Mouse (Mus musculus) inflammation-experienced regulatory T-cells, adult 6 months (primary cell): ENCODE results near the gene 4930432M17Rik. TPM values are rescaled to one million over a fixed set of nuclear protein-coding genes. Genes with fewer than 3 reads are reported as not detected.

Experiments
- ATAC-seq: one replicate; pipeline ENCODE4 v1.8.0; 2017
- polyA plus RNA-seq, 3 experiments: library from polyadenylated mRNA; unstranded; fragments of 100-300 nt; shearing (Covaris generic); gene quantifications; one replicate each; pipeline ENCODE4 v1.2.1; 2017

4930432M17Rik gene
- polyA plus RNA-seq = not detected

DNA sequence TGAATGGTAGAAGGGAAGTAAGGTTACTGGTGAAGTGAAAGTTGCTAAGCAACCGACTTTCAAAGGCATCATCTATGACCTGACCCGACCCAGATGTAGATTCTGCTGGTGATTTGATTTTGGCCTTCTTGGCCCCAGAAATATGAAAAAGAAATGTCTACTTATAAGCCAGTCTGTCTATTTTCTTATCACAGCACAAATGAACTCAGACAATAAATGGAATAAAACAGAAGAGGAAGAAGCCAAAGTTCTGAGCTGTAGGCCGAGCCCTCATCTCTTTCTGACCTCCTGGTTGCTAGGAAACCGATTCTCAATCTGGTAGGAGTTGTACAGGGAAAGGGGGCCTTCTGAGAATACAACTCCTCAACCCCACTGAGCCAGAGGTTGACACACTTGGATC is at the start of gene 4930432M17Rik:
TSS of gene 4930432M17Rik (plus strand) at position 301 of the 400 bp plus-strand sequence.
- no peak for ATAC-seq

DNA sequence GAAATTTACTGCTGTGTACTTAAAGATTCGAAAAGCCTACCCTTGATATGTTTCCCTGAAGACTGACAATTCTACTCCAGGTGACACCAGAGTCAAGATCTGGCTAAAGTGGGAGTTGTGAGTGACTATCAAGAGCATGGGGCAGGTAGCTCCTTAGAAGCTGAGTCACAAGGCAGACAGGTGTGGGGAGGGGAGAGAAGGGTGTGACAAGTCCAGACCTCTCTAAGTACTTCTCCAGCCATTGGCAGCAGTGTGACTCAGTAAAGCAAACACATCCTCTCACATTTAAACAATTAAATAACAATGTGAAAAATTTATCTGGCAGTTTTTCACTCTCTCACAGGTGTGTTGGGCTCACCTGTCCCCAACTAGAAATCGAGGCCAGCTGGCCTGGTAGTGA is 44.9 kb upstream of the 4930432M17Rik start:
- ATAC-seq = no peak

- no peak for ATAC-seq
Measured at GRCm38 (mm10) chr3:121626273-121626672, 44.3 kb upstream of the 4930432M17Rik start.

DNA sequence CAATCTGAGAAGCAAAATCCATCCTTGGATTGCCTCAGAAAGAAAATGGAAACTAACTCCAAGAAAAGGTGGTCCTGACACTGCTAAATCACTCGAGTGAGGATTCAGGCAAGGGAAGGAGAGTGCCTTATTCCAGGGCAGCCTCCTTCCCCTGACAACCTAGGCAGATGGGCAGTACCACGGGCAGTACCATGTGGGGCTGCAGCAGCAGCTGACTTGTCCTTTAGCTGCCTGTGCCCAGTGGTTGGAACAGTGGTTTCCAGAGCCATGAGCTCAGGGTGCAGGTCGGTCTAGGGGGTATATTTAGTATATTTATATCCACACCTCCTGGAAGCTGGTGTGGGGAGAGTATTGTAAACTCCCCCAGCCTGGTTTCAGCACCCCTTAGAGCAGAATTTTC is 42.3 kb upstream of the 4930432M17Rik start:
- no peak for ATAC-seq

DNA sequence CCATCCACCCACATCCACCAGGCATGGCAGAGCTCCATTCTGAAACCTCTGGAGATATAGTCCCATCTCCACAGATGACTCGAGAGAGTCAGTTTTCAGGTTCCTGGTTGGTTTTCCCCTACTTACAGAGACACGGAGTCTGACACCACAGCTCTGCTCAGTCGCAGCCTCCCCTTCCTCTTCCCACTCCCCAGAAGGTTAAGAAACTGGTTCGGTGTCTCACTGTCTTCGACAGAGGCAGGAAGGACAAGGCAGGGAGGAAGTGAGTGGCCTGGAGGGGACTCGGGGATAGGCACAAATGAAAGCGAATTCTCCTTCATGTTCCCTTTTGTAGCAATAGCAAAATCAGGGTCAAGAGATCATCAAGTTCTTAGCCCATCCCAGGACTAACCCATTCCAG is 39.9 kb upstream of the 4930432M17Rik start:
- ATAC-seq = no peak

DNA sequence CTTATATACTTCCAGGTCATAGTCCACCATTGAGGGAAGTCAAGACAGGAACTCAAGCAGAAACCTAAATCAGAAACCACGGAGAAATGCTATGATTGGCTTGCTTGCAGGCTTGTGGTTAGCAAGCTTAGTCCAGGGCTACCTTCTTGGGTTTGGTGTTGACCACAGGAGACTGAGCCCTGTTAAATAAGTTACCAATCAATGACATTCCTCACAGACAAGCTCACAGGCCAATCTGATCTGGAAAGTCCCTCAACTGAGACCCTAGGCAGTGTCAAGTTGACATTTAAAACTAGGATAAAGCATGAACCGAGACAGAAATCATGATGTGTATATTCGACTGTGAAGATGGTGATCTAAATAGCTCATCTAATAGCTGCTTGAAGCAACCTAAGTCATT is 35.6 kb upstream of the 4930432M17Rik start:
- ATAC-seq = no peak

DNA sequence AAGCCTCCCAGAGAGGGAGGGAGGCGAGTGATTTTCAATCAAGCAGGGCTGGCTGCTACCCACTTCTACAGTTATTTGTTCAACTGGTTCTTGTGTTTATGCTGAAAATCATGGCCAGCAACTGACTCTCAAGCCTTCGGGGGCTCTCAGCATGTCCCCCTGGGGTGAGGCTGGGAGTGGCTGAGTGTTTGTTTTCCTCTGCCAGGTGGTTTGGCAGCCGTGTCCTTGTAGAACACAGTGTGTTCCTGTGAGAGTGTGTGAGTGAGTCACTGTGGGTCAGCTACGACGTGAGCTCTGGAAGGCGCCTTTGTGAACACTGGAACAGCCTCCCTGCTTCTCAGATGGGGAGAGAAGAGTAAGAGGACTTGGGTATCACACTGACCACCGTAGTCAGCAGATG is 35.1 kb upstream of the 4930432M17Rik start:
- no peak for ATAC-seq

- ATAC-seq = no peak
Measured at GRCm38 (mm10) chr3:121636315-121636714, 34.2 kb upstream of the 4930432M17Rik start.

- no peak for ATAC-seq
Measured at GRCm38 (mm10) chr3:121636748-121637147, 33.8 kb upstream of the 4930432M17Rik start.

DNA sequence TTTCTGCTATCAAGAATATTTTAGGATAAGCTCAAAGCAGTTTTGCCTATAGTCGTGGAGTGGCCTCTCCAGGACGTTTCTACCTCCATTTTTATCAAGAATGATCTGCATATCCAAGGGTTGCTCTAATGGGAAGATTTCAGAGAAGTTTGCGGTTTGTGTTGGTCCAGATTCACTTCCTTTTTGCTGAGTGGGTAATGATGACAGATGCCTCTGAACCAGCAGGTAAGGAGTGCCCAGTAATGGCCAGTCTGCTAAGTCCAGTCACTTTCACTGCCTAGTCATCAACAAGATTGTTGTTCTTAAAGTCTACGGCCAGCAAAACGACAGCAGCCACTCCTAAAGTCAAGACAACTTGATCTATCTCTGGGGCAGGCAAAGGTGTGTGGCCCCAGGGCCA is 32.8 kb upstream of the 4930432M17Rik start:
- no peak for ATAC-seq

- no peak for ATAC-seq
Measured at GRCm38 (mm10) chr3:121638241-121638640, 32.3 kb upstream of the 4930432M17Rik start.

- no peak for ATAC-seq
Measured at GRCm38 (mm10) chr3:121640611-121641010, 30.0 kb upstream of the 4930432M17Rik start.

DNA sequence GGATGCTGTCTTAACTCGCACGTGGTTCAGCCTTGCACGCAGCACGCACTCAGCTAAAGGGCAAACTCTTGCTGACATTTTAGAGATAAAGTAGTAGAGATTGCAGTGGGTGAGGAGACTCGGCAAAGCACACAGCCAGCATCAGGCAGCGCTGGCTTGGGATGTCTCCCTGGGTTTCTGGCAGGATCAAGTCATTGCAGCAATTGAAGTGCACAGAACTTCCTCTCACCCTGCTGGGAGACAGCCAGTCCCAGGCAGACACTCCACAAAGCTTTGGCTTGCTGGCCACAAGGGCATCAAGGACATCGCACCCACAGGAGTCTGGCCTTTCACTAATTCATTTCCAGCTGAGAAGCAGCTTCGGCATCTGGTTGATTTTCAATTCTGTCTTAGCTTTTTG is 27.3 kb upstream of the 4930432M17Rik start:
- no peak for ATAC-seq

- ATAC-seq = no peak
Measured at GRCm38 (mm10) chr3:121645447-121645846, 25.1 kb upstream of the 4930432M17Rik start.

DNA sequence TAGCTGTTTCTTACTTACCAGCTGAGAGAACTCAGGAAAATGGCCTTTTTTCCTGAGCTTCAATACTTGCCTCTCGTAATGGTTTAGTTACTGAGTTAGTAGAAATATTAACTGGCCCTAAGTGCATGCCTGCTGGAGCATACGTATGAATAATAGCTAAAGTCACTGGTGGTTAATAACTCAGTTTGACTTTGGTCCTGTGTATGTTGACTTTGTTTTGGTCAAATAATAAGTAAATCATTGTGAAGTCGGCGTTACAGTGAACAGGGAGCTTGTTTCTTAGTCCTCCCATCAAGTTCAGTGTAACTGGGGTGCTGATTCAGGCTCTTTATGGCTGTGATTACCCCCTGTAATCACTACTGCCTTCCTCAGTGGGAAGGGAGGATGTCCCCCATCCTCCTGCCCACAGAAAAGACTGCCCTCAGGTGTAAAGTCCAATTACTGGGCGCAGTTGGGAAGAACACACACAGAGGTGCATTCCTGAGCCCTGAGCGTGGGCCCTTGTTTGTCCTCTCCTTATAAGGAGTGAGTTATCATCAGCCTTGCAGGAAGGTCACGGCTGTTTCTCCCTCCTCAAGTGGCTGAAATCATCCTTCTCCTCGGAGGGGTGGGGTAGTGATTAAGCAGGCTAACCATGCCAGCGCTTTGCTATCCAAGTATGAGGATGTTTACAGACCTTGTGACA is 24.1 kb upstream of the 4930432M17Rik start:
- ATAC-seq = no peak

DNA sequence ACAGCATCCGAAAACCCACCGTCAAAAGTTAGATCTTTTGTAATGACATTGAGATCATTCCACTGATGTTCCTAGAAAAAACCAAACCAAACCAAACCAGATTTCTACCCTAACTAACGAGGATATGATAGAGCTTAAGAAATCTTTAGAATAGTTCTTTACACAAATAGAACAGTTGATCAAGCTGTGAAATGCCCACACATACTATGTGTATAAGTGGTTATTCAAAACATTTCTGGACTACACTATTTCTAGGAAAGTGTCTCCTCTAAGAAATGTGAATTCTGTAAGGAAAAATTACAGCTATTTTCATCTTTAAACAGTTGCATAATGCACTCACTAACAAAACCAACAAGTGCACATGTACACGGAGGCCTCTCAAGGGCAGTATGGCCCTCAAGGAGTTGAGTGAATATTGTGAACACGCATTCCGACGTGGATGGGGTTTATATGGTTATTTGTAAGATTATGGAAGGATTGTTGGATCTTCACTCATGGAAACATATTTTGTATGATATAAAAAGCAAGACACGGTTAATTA is 22.3 kb upstream of the 4930432M17Rik start:
- no peak for ATAC-seq

- no peak for ATAC-seq
Measured at GRCm38 (mm10) chr3:121650052-121650671, 20.4 kb upstream of the 4930432M17Rik start.

- no peak for ATAC-seq
Measured at GRCm38 (mm10) chr3:121651710-121652109, 18.9 kb upstream of the 4930432M17Rik start.

DNA sequence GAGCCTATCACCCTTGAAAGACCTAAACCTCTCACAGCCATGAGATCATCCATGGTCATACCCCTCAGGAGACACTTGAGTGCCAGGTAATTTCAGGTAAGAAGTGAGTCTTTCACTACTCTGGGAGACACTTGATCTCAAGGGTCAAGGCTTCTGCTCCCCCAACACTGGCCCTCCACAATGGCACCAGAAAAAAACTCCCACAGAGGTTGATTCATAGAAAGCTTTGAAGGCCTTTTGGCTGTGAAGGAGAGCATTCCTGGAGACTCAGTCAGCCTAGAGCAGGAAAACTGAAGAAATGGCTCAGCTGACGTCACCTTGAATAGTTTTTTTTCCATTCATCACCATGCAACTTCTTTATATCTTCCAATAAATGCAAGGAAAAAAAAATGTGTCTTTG is 18.4 kb upstream of the 4930432M17Rik start:
- ATAC-seq = no peak

GRCm38 (mm10) chr3:121656922-121657321 is 13.6 kb upstream of the 4930432M17Rik start:
- ATAC-seq = no peak

- no peak for ATAC-seq
Measured at GRCm38 (mm10) chr3:121662705-121663469, 7.7 kb upstream of the 4930432M17Rik start.

DNA sequence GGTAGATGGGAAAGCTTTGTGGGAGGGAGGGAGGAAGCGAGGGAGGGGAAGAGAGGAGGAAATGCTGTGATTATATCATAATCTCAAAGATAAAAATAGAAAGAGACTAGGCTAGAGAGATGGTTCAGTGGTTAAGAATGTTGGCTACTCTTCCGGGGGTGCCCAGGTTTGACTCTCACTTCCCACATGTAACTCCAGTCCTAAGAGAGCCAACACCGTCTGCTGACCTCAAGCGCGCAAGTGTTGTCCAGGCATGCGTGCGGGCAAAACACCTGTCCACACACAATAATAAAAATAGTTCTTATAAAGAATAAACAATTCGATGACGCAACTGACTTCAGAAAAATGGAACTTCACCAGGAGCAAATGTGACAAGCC is 7.1 kb upstream of the 4930432M17Rik start:
- ATAC-seq = no peak

DNA sequence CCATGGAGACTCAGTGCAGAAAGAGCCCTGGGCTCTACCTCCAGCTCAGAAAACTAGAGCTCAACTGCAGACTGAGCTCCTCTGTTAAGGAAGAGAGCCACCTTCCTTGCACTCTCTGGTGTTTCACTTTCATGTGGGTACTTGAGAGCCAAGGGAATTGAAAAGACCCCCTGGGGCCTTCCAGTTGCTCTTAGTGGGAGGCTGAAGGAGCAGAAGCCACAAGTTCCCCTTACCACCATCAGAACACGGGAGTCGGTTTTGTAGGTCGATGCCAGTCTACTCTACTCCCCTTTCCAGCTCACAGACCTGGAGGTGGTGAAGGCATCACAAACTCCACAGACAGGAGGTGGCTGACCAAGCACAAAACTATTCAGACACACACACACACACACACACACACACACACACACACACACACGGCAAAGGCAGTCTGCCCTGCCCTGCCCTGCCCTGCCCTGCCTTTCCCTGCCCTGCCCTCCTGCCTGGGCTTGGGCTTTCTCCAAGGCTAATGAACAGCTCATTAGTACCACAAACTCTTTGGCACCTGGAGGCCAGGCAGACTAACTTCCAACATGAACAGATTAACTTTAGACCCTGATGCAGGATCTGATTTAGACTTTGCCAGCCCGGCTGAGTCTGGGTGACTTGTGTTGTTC is 1.7 kb downstream of the 4930432M17Rik start:
- ATAC-seq = no peak
